Mouse (Mus musculus): ENCODE measurements around the gene Olfr1383.

GRCm38 (mm10) chr11:49532761-49533160 lies 13.3 kb downstream of the Olfr1383 start:
- TF ChIP-seq CTCF (IDR thresholded peaks at IDR 0.05; ENCODE audit: extremely low read depth, insufficient read depth, low read length) (no peak), POLR2A (IDR thresholded peaks at IDR 0.05; ENCODE audit: extremely low read depth, insufficient read depth, low read length) (no peak)

Data from cortical plate, adult 2 months (tissue).